Mouse (Mus musculus) lung, embryonic 15.5 days (tissue): ENCODE measurements around the gene Ppy. TPM values are rescaled to one million over a fixed set of nuclear protein-coding genes. Genes with fewer than 3 reads are reported as not detected.

Experiments used
- ATAC-seq: fragments of 200-750 bp; cut with Nextera tagmentation; 2 replicates; pipeline ENCODE4 v1.8.0; 2017; ENCODE audit warnings: moderate number of reproducible peaks, borderline replicate concordance; ENCODE audit not compliant: low FRiP score, low TSS enrichment; ENCODE audit errors: extremely low read depth
- H3K27ac ChIP-seq: fragments of 300-500 bp; sonication (generic); 2 replicates; pipeline ENCODE4 v1.5.1; 2015; ENCODE audit warnings: moderate library complexity, mild to moderate bottlenecking, inconsistent platforms
- H3K27me3 ChIP-seq: fragments of 300-500 bp; sonication (generic); 2 replicates; pipeline ENCODE4 v1.6.1; 2015; ENCODE audit warnings: inconsistent platforms
- H3K36me3 ChIP-seq: fragments of 300-500 bp; sonication (generic); 2 replicates; pipeline ENCODE4 v1.6.1; 2015; ENCODE audit warnings: inconsistent platforms
- H3K4me1 ChIP-seq: fragments of 300-500 bp; sonication (generic); 2 replicates; pipeline ENCODE4 v1.6.1; 2015; ENCODE audit warnings: inconsistent platforms
- H3K4me2 ChIP-seq: fragments of 300-500 bp; sonication (generic); 2 replicates; pipeline ENCODE4 v1.6.1; 2015; ENCODE audit warnings: inconsistent platforms, mild to moderate bottlenecking, moderate library complexity
- H3K4me3 ChIP-seq: fragments of 300-500 bp; sonication (generic); 2 replicates; pipeline ENCODE4 v1.5.1; 2015; ENCODE audit warnings: mild to moderate bottlenecking, inconsistent platforms
- H3K9ac ChIP-seq: fragments of 300-500 bp; sonication (generic); 2 replicates; pipeline ENCODE4 v1.6.1; 2015; ENCODE audit warnings: inconsistent platforms
- H3K9me3 ChIP-seq: fragments of 300-500 bp; sonication (generic); 2 replicates; pipeline ENCODE4 v1.6.1; 2016; ENCODE audit warnings: inconsistent platforms
- WGBS: fragments of 180-500 bp; shearing (Covaris S2); methylation state at CpG from one replicate; pipeline ENCODE4 v1.1.7; 2015; 5-methylcytosine and 5-hydroxymethylcytosine counted together
- polyA plus RNA-seq: library from polyadenylated mRNA; unstranded; fragments of >200 nt; fragmentation: Nextera tagmentation; extraction: Ambion mirVana; gene quantifications from 2 replicates; pipeline ENCODE4 v1.2.1, GENCODE M21; 2015

Gene Ppy
- polyA plus RNA-seq, 1 experiment from 2014 or later: not detected

- no peak for ATAC-seq
- Histone ChIP-seq H3K4me1 (no peaks in the 10 kb centered on the region), H3K9ac (no peak overlapping the region), H3K36me3 (no peaks in the 10 kb centered on the region), H3K4me3 (no peak overlapping the region), H3K27ac (no peak overlapping the region), H3K4me2 (no peak overlapping the region), H3K9me3 (no peaks in the 10 kb centered on the region), H3K27me3 (no peaks in the 10 kb centered on the region; the same call in 1 of the 2 replicates)
- WGBS: 37% methylated on average over 8 of the region's 8 CpGs
Measured at GRCm38 (mm10) chr11:102116241-102116640, 15.1 kb upstream of the Ppy start.

GRCm38 (mm10) chr11:102111576-102111975 lies 10.5 kb upstream of the Ppy start:
- 67% methylated on average over 5 of the region's 5 CpGs for WGBS

GRCm38 (mm10) chr11:102107732-102108131 lies 6.6 kb upstream of the Ppy start, which contains the start of gene Pyy:
Gene Pyy, minus strand, starts transcription at chr11:102107832.
- Histone ChIP-seq H3K4me2 (peak within 1 kb of the TSS; percentile 33; the same call in 1 of the 2 replicates), H3K27me3 (peaks cover 59% of the 10 kb centered on the region), H3K4me1 (no peaks in the 10 kb centered on the region), H3K27ac (no peak within 1 kb of the TSS), H3K9ac (no peak within 1 kb of the TSS), H3K9me3 (no peaks in the 10 kb centered on the region), H3K36me3 (no peaks in the 10 kb centered on the region), H3K4me3 (peak within 1 kb of the TSS; percentile 21; the same call in 1 of the 2 replicates)
- no peak for ATAC-seq
- 13% methylated on average over 9 of the region's 9 CpGs for WGBS

More at GRCm38 (mm10) chr11:102111576-102111975, 10.5 kb upstream of the Ppy start:
- Histone ChIP-seq H3K27ac (no peak overlapping the region), H3K36me3 (no peaks in the 10 kb centered on the region), H3K9me3 (no peaks in the 10 kb centered on the region), H3K27me3 (peaks cover 28% of the 10 kb centered on the region), H3K4me2 (no peak overlapping the region), H3K9ac (no peak overlapping the region), H3K4me1 (no peaks in the 10 kb centered on the region), H3K4me3 (no peak overlapping the region)
- ATAC-seq: no peak

GRCm38 (mm10) chr11:102106911-102107310 lies 5.8 kb upstream of the Ppy start:
- Histone ChIP-seq H3K4me2 (peak overlapping the region; percentile 33; the same call in 1 of the 2 replicates), H3K4me3 (peak overlapping the region; percentile 21; the same call in 1 of the 2 replicates), H3K36me3 (no peaks in the 10 kb centered on the region), H3K9ac (no peak overlapping the region), H3K27me3 (peaks cover 64% of the 10 kb centered on the region), H3K9me3 (no peaks in the 10 kb centered on the region), H3K27ac (no peak overlapping the region), H3K4me1 (0 out of 2 replicates have a peak, but pooled peaks cover 5% of the 10 kb centered on the region)
- WGBS: 1% methylated on average over 21 of the region's 21 CpGs
- ATAC-seq: no peak

GRCm38 (mm10) chr11:102102485-102103258 lies 1.6 kb upstream of the Ppy start:
- Histone ChIP-seq H3K36me3 (no peaks in the 10 kb centered on the region), H3K4me3 (no peak overlapping the region), H3K9me3 (no peaks in the 10 kb centered on the region), H3K27me3 (peaks cover 53% of the 10 kb centered on the region), H3K27ac (no peak overlapping the region), H3K4me2 (no peak overlapping the region), H3K4me1 (0 out of 2 replicates have a peak, but pooled peaks cover 5% of the 10 kb centered on the region), H3K9ac (no peak overlapping the region)
- ATAC-seq: no peak
- WGBS: 17% methylated on average over 17 of the region's 17 CpGs

DNA sequence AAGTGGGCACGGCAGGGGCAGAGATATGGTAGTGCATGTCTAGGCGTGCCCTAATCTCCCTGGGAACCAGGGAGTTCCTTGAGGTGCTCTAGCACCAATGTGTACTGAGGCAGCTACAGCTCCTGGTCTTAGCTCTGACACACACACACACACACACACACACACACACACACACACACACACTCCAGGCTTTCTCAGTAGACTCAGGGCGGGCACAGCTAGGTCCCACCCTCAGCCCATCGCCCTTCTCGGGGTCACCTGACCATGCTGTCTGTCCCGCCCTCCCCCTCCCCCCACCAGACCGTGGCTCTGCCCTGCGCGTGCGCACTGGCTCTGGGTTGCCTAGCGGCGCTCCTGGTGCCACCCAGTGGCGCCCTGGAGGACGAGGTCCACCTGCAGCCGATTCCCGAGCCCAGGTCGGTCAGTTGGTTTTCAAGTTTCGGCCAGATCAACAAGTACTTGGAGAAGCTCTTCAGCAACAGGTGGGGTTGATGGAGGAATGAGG lies 4.2 kb downstream of the Ppy start:
- no peaks in the 10 kb centered on the region for H3K9me3 ChIP-seq
- peaks cover 6% of the 10 kb centered on the region for H3K27me3 ChIP-seq
- ATAC-seq: peak; percentile 88
- peaks cover 15% of the 10 kb centered on the region for H3K4me1 ChIP-seq
- H3K4me2 ChIP-seq: peak overlapping the region; percentile 51
- H3K9ac ChIP-seq: peak overlapping the region; percentile 18; the same call in 1 of the 2 replicates
- peak overlapping the region; percentile 20 for H3K4me3 ChIP-seq
- no peak overlapping the region for H3K27ac ChIP-seq
- 4% methylated on average over 18 of the region's 18 CpGs for WGBS
- H3K36me3 ChIP-seq: no peaks in the 10 kb centered on the region

GRCm38 (mm10) chr11:102096446-102096845 lies 4.7 kb downstream of the Ppy start:
- Histone ChIP-seq H3K9ac (no peak overlapping the region), H3K4me2 (peak overlapping the region; percentile 51), H3K9me3 (no peaks in the 10 kb centered on the region), H3K36me3 (no peaks in the 10 kb centered on the region), H3K27ac (no peak overlapping the region), H3K4me3 (0 out of 2 replicates have a peak overlapping the region, but pooled peaks have one; percentile 20), H3K4me1 (peaks cover 15% of the 10 kb centered on the region), H3K27me3 (peaks cover 3% of the 10 kb centered on the region)
- ATAC-seq: no peak
- 56% methylated on average over 5 of the region's 5 CpGs for WGBS

DNA sequence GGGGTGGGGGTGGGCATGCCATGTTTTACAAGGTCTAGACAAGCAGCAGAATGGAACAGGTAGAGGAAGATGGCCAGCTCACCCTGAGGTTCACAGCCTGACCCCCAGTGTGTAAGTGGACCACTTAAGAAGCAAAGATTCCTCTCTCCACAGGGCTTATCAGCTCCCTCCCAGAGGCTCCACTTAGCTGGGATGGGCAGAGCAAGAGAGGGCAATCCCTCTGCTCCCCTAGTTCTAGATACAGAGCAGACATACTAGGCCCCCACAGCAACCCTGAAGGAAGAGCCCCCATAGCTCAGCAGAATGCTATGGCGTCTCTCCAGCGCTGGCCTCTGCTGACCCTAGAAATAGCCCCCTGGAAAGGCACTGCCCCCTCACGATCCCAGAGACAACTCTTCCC lies 5.4 kb downstream of the Ppy start:
- ATAC-seq: no peak
- 73% methylated on average over 3 of the region's 3 CpGs for WGBS
- Histone ChIP-seq H3K27me3 (no peaks in the 10 kb centered on the region), H3K4me1 (peaks cover 15% of the 10 kb centered on the region), H3K4me3 (no peak overlapping the region), H3K9me3 (no peaks in the 10 kb centered on the region), H3K4me2 (no peak overlapping the region), H3K27ac (no peak overlapping the region), H3K9ac (no peak overlapping the region), H3K36me3 (no peaks in the 10 kb centered on the region)

- Histone ChIP-seq H3K4me1 (peaks cover 30% of the 10 kb centered on the region), H3K9me3 (no peaks in the 10 kb centered on the region), H3K27me3 (no peaks in the 10 kb centered on the region), H3K4me2 (peak overlapping the region; percentile 97), H3K27ac (peak overlapping the region; percentile 78), H3K4me3 (peak overlapping the region; percentile 69), H3K9ac (peak overlapping the region; percentile 55; the same call in 1 of the 2 replicates), H3K36me3 (no peaks in the 10 kb centered on the region)
- ATAC-seq: peak; percentile 64
- under 1% methylated on average over 20 of the region's 20 CpGs for WGBS
Measured at GRCm38 (mm10) chr11:102089088-102089808, 11.9 kb downstream of the Ppy start.

DNA sequence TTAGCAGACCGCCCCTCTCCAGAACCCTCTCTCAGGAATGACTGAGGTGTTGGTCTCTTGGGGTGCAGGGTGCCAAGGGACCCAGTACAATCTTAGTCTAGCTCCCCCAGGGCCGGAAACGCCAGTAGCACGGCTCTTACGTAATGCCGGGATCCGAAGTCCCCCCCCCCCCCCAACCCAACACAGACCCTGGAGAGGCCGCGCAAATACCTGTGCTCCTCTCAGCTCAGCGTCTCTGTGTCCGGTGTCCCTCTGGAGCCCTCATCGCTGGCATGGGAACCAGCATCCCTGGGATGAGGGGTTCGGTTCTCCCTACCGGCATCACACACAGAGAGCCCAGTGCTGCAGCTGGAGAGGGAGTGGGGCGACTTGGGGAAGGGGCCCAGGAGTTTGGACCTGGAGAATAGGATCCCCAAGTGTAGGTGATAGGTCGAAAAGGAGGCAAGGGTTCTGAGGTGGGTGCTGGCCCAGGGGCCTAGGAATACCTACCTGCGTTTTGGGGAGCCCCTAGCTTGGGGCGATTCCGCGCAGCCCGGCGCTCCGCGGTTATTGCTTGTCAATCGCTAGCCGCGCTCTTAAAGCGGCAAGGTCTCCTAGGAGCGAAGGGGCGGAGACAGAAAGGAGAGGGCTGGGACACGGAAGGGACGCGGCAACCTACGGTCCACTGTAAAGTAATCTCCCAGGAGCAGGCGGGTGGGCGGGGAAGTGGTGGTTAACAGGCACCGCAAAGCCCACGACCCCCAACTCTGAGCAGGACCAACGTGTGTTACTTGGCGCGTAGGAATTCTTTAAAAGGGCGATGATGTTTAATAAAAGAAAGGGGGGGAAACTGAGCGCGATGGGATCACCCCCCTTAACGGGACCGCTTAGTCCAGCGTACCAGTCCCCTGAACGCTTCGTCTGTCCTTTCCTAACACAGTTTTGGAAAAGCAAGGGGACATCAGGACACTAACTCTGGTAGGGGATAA lies 12.9 kb downstream of the Ppy start, which contains the start of gene Mpp2:
TSS of gene Mpp2 (minus strand) at position 585 of the 968 bp plus-strand sequence.
- H3K27me3 ChIP-seq: no peaks in the 10 kb centered on the region
- WGBS: under 1% methylated on average over 48 of the region's 49 CpGs
- H3K36me3 ChIP-seq: no peaks in the 10 kb centered on the region
- ATAC-seq: peak; percentile 74
- H3K4me1 ChIP-seq: peaks cover 31% of the 10 kb centered on the region
- H3K27ac ChIP-seq: peak within 1 kb of the TSS; percentile 78
- peak within 1 kb of the TSS; percentile 55 for H3K9ac ChIP-seq
- H3K4me2 ChIP-seq: peak within 1 kb of the TSS; percentile 97
- H3K9me3 ChIP-seq: no peaks in the 10 kb centered on the region
- peak within 1 kb of the TSS; percentile 69 for H3K4me3 ChIP-seq
